Mouse (Mus musculus) olfactory bulb, adult 2 months (tissue): Measurements from ENCODE around the gene Fto.

ENCODE experiments used
- CTCF ChIP-seq: fragments of 200-500 bp; IDR thresholded peaks from 2 replicates; pipeline ENCODE4 v1.5.1; 2012; ENCODE audit warnings: low read depth, mild to moderate bottlenecking, low read length, moderate library complexity; ENCODE audit not compliant: insufficient read depth
- POLR2A ChIP-seq: fragments of 200-500 bp; IDR thresholded peaks from 2 replicates; pipeline ENCODE4 v1.6.1; 2012; ENCODE audit warnings: mild to moderate bottlenecking, low read depth, low read length, moderate library complexity; ENCODE audit not compliant: insufficient read depth

DNA sequence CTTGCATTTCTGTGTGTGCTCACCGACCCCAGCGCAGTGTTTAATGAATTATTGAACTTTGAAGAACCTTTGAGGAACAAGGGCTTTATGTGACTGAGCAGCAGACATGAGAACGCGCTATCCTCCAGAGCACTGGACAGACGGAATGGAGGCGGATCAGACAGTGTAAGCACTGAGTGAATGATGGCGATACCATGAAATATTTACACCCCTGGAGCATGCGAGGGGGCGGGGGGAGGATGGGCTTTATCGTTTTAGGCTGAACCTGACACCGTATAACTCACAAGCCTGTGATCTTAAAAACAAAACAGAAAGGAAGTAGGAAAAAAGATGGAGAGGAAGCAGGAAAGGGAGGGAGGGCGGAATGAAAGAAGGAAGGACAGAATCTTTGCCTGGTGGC is 57.6 kb downstream of the Fto start:
- TF ChIP-seq CTCF (no peak), POLR2A (no peak)
